Mouse (Mus musculus) cerebellum, adult 18-20 months (tissue): ENCODE measurements around the gene Plekhm1.
"Not testable (repeated sequence)": the region's sequence is repeated elsewhere in the genome, so short reads cannot be mapped to it uniquely, and the experiment has no call there.

Source experiments
- DNase-seq, 2 experiments: peaks; one replicate each; pipeline ENCODE4 v3.0.0; 2021

Plekhm1 gene

GRCm38 (mm10) chr11:103411981-103412949, at the start of gene Plekhm1:
Gene Plekhm1, minus strand, starts transcription at chr11:103412687.
- DNase-seq = peak; percentile 98

DNA sequence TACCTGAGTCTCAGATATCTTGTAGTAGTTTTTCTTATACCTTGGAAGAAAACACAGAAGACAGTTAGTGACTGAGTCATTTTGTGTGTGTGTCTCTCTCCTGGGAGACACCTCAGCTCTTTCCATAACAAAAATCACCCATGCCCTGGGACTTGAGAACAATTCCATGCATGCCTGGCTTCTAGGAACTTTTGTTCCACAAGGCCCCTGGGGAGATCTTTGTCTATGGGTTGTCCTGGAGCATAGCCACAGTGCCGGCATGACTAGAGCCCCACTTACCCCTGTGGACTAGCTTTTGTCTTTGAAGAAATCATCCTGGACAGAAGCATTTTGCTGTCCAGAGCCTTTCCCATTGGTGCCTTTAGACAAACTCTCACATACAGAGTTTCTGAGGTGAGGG, 38.6 kb upstream of the Plekhm1 start:
- not testable (repeated sequence) for DNase-seq

- DNase-seq = not testable (repeated sequence)
These were observed 37.2 kb upstream of the Plekhm1 start for GRCm38 (mm10) chr11:103449721-103450120.

DNA sequence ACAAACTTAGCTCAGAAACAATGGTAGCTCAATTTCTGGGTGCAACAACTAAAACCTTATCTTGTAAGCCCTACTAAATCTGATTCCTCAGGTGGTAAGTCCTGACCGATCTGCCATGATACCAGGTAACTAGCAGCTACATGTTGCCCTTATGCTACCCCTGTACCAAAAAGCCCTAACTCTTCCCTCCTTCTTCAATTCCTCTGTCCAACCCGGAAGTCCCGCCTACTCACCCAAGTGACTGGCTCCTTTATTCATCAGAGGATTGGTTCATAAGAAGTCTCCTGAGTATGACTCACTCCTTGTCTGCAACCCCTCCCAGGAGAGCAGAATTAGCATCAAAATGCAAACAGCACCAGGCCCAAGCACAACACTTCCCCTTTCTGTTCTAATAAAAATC, 31.2 kb upstream of the Plekhm1 start:
- DNase-seq = no peak

GRCm38 (mm10) chr11:103436282-103436681, 23.8 kb upstream of the Plekhm1 start:
- no peak for DNase-seq

DNA sequence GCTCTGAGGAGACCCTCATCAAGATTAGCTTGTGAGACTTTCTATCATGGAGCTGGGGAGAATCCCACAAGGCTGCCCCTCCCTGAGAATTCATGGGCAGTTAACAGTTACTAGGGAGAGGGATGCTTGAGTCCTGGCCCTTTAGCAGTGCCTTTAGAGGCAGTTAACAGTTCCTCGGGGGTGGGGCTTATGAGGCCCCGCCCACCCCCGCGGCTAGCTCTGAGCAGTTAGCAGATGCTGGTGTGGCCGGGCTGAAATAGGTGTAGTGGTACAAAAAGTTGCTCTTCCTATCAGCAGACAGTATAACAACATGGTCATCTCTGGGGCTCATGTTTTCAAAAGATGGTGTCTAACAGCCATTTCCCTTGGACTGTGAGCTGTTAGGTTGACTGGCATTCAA, 12.5 kb upstream of the Plekhm1 start:
- DNase-seq = no peak

GRCm38 (mm10) chr11:103419667-103420066, 7.2 kb upstream of the Plekhm1 start:
- DNase-seq = no peak

DNA sequence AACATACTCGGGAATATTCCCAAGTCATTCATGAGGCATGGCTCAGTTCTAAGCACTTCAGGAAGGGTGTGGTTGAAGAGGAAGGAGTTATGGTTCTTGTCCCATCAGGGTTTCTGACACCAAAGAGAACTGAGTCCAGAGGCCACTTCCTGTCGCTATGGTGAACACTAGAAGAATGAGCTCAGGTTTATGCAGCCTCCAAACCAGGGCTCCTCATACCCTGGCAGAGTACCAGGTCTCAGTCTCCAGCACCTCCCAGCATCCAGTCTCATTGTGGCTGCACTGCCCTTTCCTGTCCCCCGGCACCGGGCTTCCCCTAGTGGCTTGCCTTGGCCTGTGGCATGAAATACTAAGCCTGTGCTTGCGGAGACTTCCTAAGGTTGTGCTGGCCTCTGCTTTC, 6.7 kb upstream of the Plekhm1 start:
- DNase-seq = no peak

DNA sequence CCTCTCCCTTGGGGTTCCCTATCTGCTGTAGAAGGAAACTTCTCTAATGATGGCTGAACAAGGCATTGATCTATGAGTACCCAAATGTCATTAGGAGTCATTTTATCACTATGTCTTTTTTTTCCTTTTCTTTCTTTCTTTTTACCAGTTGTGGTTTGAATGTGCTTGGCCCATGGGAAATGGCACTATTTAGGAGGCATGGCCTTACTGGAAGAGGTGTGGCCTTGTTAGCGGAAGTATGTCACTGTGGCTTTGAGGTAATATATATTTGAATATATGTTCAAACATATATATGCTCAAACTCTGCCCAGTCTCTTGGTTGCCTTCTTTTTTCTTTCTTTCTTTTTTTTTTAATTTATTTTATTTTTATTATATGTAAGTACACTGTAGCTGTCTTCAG, 1.0 kb upstream of the Plekhm1 start:
- DNase-seq = no peak

- DNase-seq = no peak
These were observed 500 bp upstream of the Plekhm1 start for GRCm38 (mm10) chr11:103412950-103413423.

GRCm38 (mm10) chr11:103411301-103411700, 1.2 kb downstream of the Plekhm1 start:
- no peak for DNase-seq

GRCm38 (mm10) chr11:103408880-103409279, 3.6 kb downstream of the Plekhm1 start:
- no peak for DNase-seq

- DNase-seq = not testable (repeated sequence)
These were observed 5.4 kb downstream of the Plekhm1 start for GRCm38 (mm10) chr11:103407136-103407535.

DNA sequence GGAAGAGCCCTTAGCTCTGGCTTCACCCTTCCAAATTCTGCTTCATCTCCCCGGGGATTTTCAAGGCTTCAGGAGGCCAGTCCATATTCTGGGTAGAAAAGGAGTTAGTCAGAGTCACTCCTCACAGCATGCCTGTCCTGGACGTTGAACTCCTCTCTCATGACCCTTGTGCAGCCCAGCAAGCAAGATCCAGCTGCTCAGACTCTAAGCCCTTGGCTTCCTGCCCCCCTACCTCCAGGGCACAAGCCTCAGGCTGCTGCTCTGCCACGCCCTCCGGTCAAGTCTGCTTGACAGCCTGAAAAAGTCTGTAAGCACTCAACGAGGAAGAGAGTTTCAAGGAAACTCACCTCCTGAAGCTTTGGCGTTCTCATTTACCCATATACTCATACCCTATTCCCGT, 5.9 kb downstream of the Plekhm1 start:
- DNase-seq = no peak

- DNase-seq = no peak
These were observed 6.7 kb downstream of the Plekhm1 start for GRCm38 (mm10) chr11:103405814-103406213.

GRCm38 (mm10) chr11:103404618-103405017, 7.9 kb downstream of the Plekhm1 start:
- DNase-seq = no peak

- DNase-seq = no peak
These were observed 8.7 kb downstream of the Plekhm1 start for GRCm38 (mm10) chr11:103403776-103404175.

GRCm38 (mm10) chr11:103402738-103403137, 9.7 kb downstream of the Plekhm1 start:
- no peak for DNase-seq

DNA sequence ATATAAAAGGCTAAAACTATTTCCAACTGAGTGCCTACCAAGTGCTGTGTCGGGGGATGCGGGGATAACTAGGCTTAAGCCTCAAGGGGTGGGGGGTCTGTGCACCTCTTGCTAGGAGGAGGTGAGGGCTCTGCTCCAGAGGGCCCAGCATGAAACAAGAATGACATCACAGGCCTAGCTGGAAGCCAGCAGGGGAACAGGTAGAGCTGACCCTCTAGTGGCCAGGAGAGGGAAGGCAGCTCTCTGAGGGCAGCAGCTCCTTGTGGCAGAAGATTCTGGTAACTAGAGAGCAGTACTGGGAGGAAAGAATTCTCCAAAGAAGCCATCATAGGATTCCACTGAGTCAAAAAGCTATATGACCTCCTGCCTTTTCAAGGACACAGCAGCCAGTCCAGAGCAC, 10.3 kb downstream of the Plekhm1 start:
- peak; percentile 53 to 61 for DNase-seq

GRCm38 (mm10) chr11:103399986-103400385, 12.5 kb downstream of the Plekhm1 start:
- DNase-seq = no peak

- DNase-seq = no peak
These were observed 13.4 kb downstream of the Plekhm1 start for GRCm38 (mm10) chr11:103399050-103399449.

DNA sequence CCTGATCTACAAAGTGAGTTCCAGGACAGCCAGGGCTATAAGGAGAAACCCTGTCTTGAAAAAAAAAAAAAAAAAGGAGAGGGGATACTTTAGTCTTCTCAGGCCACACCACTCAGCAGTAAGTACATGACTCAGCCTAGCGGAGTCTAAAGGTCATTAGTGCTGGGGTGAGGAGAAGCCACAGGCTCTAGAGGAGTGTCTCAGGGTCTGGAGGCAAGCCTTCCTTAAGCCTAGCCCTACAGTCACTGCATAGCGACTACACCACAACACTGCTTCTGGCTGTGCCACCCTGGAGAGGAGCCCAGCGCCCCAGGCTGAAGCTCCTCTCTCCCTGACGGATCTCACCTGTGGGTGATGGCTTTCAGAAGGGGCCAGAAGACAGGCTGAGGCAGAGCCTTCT, 15.8 kb downstream of the Plekhm1 start:
- no peak for DNase-seq

- no peak for DNase-seq
These were observed 16.3 kb downstream of the Plekhm1 start for GRCm38 (mm10) chr11:103396236-103396635.

GRCm38 (mm10) chr11:103394604-103395003, 17.9 kb downstream of the Plekhm1 start:
- DNase-seq = no peak
